Mouse (Mus musculus) hindbrain, embryonic 10.5 days (tissue): Measurements from ENCODE around the gene Gm42906. TPM values are rescaled to one million over a fixed set of nuclear protein-coding genes. Genes with fewer than 3 reads are reported as not detected.
A peak's percentile ranks its signal among the peaks of the same experiment; 100 is the strongest.

Experiments used
- DNase-seq: peaks from one replicate; pipeline ENCODE4 v3.0.0-alpha.2; 2017; ENCODE audit warnings: low spot score
- H3K27ac ChIP-seq: fragments of 300-500 bp; sonication (generic); 2 replicates; pipeline ENCODE4 v1.5.1; 2016; ENCODE audit warnings: mild to moderate bottlenecking, moderate library complexity
- H3K27me3 ChIP-seq: fragments of 300-500 bp; sonication (generic); 2 replicates; pipeline ENCODE4 v1.6.1; 2016; ENCODE audit warnings: mild to moderate bottlenecking; ENCODE audit not compliant: poor library complexity, insufficient read depth, severe bottlenecking
- H3K36me3 ChIP-seq: fragments of 300-500 bp; sonication (generic); 2 replicates; pipeline ENCODE4 v1.6.1; 2016; ENCODE audit warnings: mild to moderate bottlenecking, moderate library complexity
- H3K4me1 ChIP-seq: fragments of 300-500 bp; sonication (generic); replicated peaks from 2 replicates; pipeline ENCODE4 v1.6.1; 2016; ENCODE audit warnings: mild to moderate bottlenecking
- H3K4me3 ChIP-seq: fragments of 300-500 bp; sonication (generic); 2 replicates; pipeline ENCODE4 v1.5.1; 2016; ENCODE audit warnings: mild to moderate bottlenecking, moderate library complexity
- H3K9me3 ChIP-seq: fragments of 300-500 bp; sonication (generic); 2 replicates; pipeline ENCODE4 v1.6.1; 2016; ENCODE audit warnings: mild to moderate bottlenecking, moderate library complexity
- whole genome bisulfite sequencing: fragments of 180-500 bp; shearing (Covaris S2); methylation state at CpG from one replicate; pipeline ENCODE4 v1.1.7; 2016; 5-methylcytosine and 5-hydroxymethylcytosine counted together
- polyA plus RNA-seq: library from polyadenylated mRNA; unstranded; fragments of >200 nt; fragmentation: Nextera tagmentation; extraction: Ambion mirVana; gene quantifications from 2 replicates; pipeline ENCODE4 v1.2.1, GENCODE M21; 2016

Gene Gm42906
- polyA plus RNA-seq, 1 experiment from 2014 or later, result not detected

DNA sequence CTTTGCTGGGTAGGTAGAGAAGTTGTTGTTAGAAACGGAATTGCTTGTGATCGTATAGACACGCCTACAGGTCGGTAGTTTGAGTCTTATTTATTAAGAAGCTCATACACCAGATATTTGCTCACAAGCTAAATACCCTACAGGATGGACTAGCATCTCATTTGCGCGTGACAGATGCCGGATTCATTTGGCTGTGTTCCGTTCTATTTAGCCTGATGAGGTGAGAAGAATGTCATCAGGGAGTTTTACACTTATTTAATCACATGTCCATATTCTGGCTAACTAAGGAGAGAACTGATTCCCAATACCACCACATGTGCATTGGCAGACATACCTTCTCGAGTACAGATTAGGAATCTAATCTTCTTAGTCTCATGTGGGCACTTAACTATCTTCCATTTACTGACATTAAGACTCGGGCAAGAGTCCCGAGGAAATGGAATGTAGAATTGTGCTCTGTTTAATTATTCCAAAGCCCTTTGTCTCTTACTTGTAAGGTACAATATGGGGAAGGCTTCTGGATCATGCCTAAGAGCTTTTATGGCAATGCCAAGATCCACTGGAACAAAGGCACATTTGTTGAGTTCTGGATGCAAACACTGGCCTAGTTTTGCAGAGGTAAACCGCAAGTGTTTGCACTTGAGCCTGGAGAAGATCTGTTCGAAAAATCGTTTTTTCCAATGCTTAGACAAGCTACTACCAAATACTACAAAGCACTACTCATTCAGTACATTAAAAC, 160.9 kb downstream of the Gm42906 start:
- no peaks in the 10 kb centered on the region for H3K36me3 ChIP-seq
- H3K4me3 ChIP-seq, result no peak overlapping the region
- 87% methylated on average over 14 of the region's 14 CpGs for WGBS
- no peak for DNase-seq
- no peaks in the 10 kb centered on the region for H3K27me3 ChIP-seq
- no peaks in the 10 kb centered on the region for H3K4me1 ChIP-seq
- H3K9me3 ChIP-seq, result no peaks in the 10 kb centered on the region
- no peak overlapping the region for H3K27ac ChIP-seq

- H3K27ac ChIP-seq, result no peak overlapping the region
- H3K27me3 ChIP-seq, result no peaks in the 10 kb centered on the region
- H3K9me3 ChIP-seq, result no peaks in the 10 kb centered on the region
- 82% methylated on average over 2 of the region's 2 CpGs for WGBS
- no peak for DNase-seq
- no peak overlapping the region for H3K4me3 ChIP-seq
- H3K36me3 ChIP-seq, result no peaks in the 10 kb centered on the region
- no peaks in the 10 kb centered on the region for H3K4me1 ChIP-seq
These were observed 166.4 kb downstream of the Gm42906 start for GRCm38 (mm10) chr5:151261558-151261957.

DNA sequence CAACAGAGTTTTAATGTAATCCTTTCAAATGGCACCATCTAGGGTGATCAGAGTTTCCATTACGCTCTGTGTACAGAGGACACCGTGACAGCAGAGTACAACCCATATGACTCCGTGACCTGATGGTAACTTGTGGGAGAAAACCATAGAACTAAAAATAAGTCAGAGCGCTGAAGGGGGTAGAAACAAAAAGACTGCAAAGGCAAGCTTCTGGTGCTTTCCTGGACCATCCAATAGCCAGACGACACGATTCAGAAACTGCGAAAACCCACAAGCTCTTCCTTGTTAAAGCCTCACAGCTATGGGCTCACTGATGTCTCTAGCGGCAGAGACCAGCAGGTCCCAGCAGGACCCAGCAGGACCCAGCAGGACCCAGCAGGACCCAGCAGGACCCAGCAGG, 175.8 kb downstream of the Gm42906 start:
- Histone ChIP-seq H3K27ac (peak overlapping the region; percentile 62; the same call in 1 of the 2 replicates), H3K4me1 (peaks cover 5% of the 10 kb centered on the region; the same call in 1 of the 2 replicates), H3K27me3 (no peaks in the 10 kb centered on the region), H3K36me3 (no peaks in the 10 kb centered on the region), H3K9me3 (no peaks in the 10 kb centered on the region), H3K4me3 (peak overlapping the region; percentile 21; the same call in 1 of the 2 replicates)
- peak; percentile 16 for DNase-seq
- WGBS, result 54% methylated on average over 8 of the region's 8 CpGs

DNA sequence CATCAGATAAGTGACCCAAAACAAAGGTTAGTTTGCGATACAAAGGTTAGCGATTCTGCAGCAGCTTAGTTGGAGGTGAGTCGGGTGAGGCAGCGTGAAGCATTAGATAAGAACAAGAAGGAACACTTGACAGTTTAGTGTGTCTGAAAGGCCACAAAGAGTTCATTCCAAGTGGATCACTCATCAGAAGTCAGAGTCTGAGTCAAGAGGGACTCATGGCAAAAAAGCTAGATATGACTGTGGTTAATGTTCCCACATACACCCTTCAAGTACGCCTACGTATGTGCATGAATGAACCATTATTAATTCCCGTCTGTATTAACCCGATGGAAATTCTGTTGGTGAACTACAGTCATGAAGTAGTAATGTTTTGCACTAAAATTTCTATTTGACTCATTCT, 176.3 kb downstream of the Gm42906 start:
- Histone ChIP-seq H3K4me3 (no peak overlapping the region), H3K27me3 (no peaks in the 10 kb centered on the region), H3K9me3 (no peaks in the 10 kb centered on the region), H3K36me3 (no peaks in the 10 kb centered on the region), H3K4me1 (peaks cover 10% of the 10 kb centered on the region; the same call in 1 of the 2 replicates), H3K27ac (no peak overlapping the region)
- WGBS, result 94% methylated on average over 8 of the region's 8 CpGs
- no peak for DNase-seq

- Histone ChIP-seq H3K4me1 (peaks cover 10% of the 10 kb centered on the region; the same call in 1 of the 2 replicates), H3K27ac (no peak overlapping the region), H3K4me3 (no peak overlapping the region), H3K9me3 (no peaks in the 10 kb centered on the region), H3K27me3 (no peaks in the 10 kb centered on the region), H3K36me3 (no peaks in the 10 kb centered on the region)
- WGBS, result 77% methylated on average over 10 of the region's 10 CpGs
- no peak for DNase-seq
These were observed 179.0 kb downstream of the Gm42906 start for GRCm38 (mm10) chr5:151248671-151249620.

DNA sequence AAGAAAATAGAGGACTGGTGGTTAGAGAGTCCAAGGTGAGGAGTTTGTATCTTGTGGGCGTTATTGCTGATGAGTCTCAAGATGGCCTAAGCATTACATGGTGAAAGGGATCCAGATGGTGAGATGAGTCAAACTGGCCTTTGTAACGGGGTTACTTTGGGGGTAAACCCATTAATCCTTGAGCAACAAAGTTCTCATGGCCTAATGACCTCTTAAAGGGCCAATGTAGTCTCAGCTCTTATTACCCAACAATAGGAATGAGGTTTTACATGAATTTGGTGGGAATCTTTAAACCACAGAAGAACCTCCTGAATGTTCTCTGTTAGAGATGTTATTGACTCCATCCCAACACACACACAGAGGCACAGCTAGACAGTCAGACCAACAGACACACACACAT, 179.9 kb downstream of the Gm42906 start:
- peaks cover 10% of the 10 kb centered on the region; the same call in 1 of the 2 replicates for H3K4me1 ChIP-seq

DNA sequence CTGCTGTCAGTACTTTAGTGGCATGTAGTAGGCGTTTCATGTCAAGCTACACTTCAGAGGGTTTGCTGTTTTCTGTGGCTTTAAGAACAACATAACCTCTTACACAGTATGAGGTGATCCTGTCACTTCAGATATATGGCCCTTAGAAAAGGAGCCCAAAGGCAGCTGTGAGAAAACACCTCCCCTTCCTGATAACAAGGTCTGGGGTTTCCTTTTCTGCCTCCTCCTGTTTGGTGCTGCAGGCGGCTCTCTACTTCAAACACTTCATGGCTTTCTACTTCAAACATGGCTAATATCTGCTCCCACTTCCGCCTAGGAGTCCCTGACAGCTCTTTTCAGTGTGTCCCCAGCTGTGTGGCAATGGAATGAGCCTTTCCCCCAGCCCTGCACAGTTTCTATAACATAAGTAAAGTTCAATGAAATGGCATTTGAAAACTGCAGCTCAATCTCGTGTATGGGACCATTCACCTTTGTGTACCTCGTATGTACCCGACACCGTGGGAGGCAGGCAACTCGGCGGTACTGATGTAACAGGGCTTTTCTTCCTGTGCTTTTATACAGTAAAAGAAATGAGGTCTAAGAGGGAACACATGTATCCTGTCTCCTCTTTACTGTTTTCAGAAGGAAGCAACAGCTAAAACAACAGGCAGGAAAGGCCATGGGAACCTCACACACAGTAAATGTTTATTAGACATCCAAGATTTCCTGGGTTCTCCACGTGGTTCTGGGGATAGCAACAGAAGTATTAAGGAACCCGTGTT, 180.7 kb downstream of the Gm42906 start:
- no peaks in the 10 kb centered on the region for H3K27me3 ChIP-seq
- H3K4me3 ChIP-seq, result no peak overlapping the region
- peaks cover 10% of the 10 kb centered on the region; the same call in 1 of the 2 replicates for H3K4me1 ChIP-seq
- no peak for DNase-seq
- no peaks in the 10 kb centered on the region for H3K9me3 ChIP-seq
- WGBS, result 70% methylated on average over 11 of the region's 11 CpGs
- peak overlapping the region; percentile 64 for H3K27ac ChIP-seq
- no peaks in the 10 kb centered on the region for H3K36me3 ChIP-seq

More for the DNA sequence above, 179.9 kb downstream of the Gm42906 start:
- Histone ChIP-seq H3K27me3 (no peaks in the 10 kb centered on the region), H3K9me3 (no peaks in the 10 kb centered on the region), H3K4me3 (no peak overlapping the region), H3K27ac (peak overlapping the region; percentile 64), H3K36me3 (no peaks in the 10 kb centered on the region)
- DNase-seq, result no peak
- 84% methylated on average over 2 of the region's 2 CpGs for WGBS

DNA sequence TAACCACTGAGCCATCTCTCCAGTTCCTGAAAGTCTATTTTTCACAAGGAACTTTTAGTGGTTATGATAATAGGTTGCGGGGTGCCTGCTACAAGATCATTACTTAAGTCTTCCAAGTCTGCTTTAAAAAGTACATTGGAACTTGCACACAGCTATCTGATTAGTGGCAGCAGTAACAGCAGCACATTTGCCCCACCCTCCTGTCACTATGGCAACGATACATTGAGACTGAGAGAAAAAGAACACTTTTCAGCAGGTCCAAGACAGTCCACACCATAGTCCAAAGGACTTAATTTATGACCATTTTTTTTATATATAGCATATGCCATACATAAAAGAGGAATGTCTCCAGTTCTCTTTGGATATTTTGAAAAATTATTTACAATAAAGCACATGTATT, 181.7 kb downstream of the Gm42906 start:
- peaks cover 10% of the 10 kb centered on the region; the same call in 1 of the 2 replicates for H3K4me1 ChIP-seq
- no peaks in the 10 kb centered on the region for H3K9me3 ChIP-seq
- WGBS, result 97% methylated on average over 2 of the region's 2 CpGs
- H3K36me3 ChIP-seq, result no peaks in the 10 kb centered on the region
- H3K4me3 ChIP-seq, result no peak overlapping the region
- no peak for DNase-seq
- no peaks in the 10 kb centered on the region for H3K27me3 ChIP-seq
- no peak overlapping the region for H3K27ac ChIP-seq

GRCm38 (mm10) chr5:151245571-151245970, 182.4 kb downstream of the Gm42906 start:
- Histone ChIP-seq H3K36me3 (no peaks in the 10 kb centered on the region), H3K4me3 (no peak overlapping the region), H3K4me1 (peaks cover 10% of the 10 kb centered on the region; the same call in 1 of the 2 replicates), H3K27ac (no peak overlapping the region), H3K9me3 (no peaks in the 10 kb centered on the region), H3K27me3 (no peaks in the 10 kb centered on the region)
- WGBS, result 91% methylated on average over 5 of the region's 5 CpGs
- DNase-seq, result no peak

- H3K4me3 ChIP-seq, result no peak overlapping the region
- H3K27ac ChIP-seq, result no peak overlapping the region
- H3K27me3 ChIP-seq, result peaks cover 18% of the 10 kb centered on the region
- no peaks in the 10 kb centered on the region for H3K9me3 ChIP-seq
- WGBS, result 88% methylated on average over 9 of the region's 9 CpGs
- H3K36me3 ChIP-seq, result no peaks in the 10 kb centered on the region
- no peak for DNase-seq
- H3K4me1 ChIP-seq, result peaks cover 3% of the 10 kb centered on the region; the same call in 1 of the 2 replicates
These were observed 189.2 kb downstream of the Gm42906 start for GRCm38 (mm10) chr5:151238730-151239129.

- H3K4me3 ChIP-seq, result no peak overlapping the region
- H3K4me1 ChIP-seq, result peaks cover 16% of the 10 kb centered on the region
- 84% methylated on average over 5 of the region's 5 CpGs for WGBS
- H3K27me3 ChIP-seq, result peaks cover 38% of the 10 kb centered on the region
- no peaks in the 10 kb centered on the region for H3K9me3 ChIP-seq
- no peaks in the 10 kb centered on the region for H3K36me3 ChIP-seq
- no peak for DNase-seq
- no peak overlapping the region for H3K27ac ChIP-seq
These were observed 191.6 kb downstream of the Gm42906 start for GRCm38 (mm10) chr5:151236411-151236810.

GRCm38 (mm10) chr5:151233400-151234031, 194.4 kb downstream of the Gm42906 start, which contains the start of gene Stard13:
Stard13 (minus strand) TSS chr5:151233836.
- Histone ChIP-seq H3K9me3 (no peaks in the 10 kb centered on the region), H3K27me3 (peaks cover 38% of the 10 kb centered on the region), H3K27ac (peak within 1 kb of the TSS; percentile 79), H3K4me1 (peaks cover 16% of the 10 kb centered on the region), H3K36me3 (no peaks in the 10 kb centered on the region), H3K4me3 (peak within 1 kb of the TSS; percentile 59)
- peak; percentile 63 for DNase-seq
- 1% methylated on average over 49 of the region's 49 CpGs for WGBS
